Mouse (Mus musculus) hindbrain, embryonic 13.5 days (tissue): ENCODE results near the gene Hecw1. TPM values are rescaled to one million over a fixed set of nuclear protein-coding genes. Genes with fewer than 3 reads are reported as not detected.

Source experiments
- ATAC-seq: fragments of 200-750 bp; cut with Nextera tagmentation; 2 replicates; pipeline ENCODE4 v1.8.0; 2017; ENCODE audit warnings: moderate TSS enrichment; ENCODE audit not compliant: low FRiP score
- H3K27ac ChIP-seq: fragments of 300-500 bp; sonication (generic); 2 replicates; pipeline ENCODE4 v1.5.1; 2015; ENCODE audit warnings: inconsistent platforms, mild to moderate bottlenecking, moderate library complexity
- H3K27me3 ChIP-seq: fragments of 300-500 bp; sonication (generic); 2 replicates; pipeline ENCODE4 v1.6.1; 2015; ENCODE audit warnings: mild to moderate bottlenecking, inconsistent platforms
- H3K36me3 ChIP-seq: fragments of 300-500 bp; sonication (generic); 2 replicates; pipeline ENCODE4 v1.6.1; 2015; ENCODE audit warnings: mild to moderate bottlenecking, inconsistent platforms
- H3K4me1 ChIP-seq: fragments of 300-500 bp; sonication (generic); replicated peaks from 2 replicates; pipeline ENCODE4 v1.6.1; 2015; ENCODE audit warnings: inconsistent platforms
- H3K4me2 ChIP-seq: fragments of 300-500 bp; sonication (generic); 2 replicates; pipeline ENCODE4 v1.6.1; 2015; ENCODE audit warnings: inconsistent platforms, mild to moderate bottlenecking, moderate library complexity
- H3K4me3 ChIP-seq: fragments of 300-500 bp; sonication (generic); 2 replicates; pipeline ENCODE4 v1.5.1; 2015; ENCODE audit warnings: mild to moderate bottlenecking, inconsistent platforms
- H3K9ac ChIP-seq: fragments of 300-500 bp; sonication (generic); 2 replicates; pipeline ENCODE4 v1.6.1; 2015; ENCODE audit warnings: mild to moderate bottlenecking, inconsistent platforms
- H3K9me3 ChIP-seq: fragments of 300-500 bp; sonication (generic); 2 replicates; pipeline ENCODE4 v1.6.1; 2016; ENCODE audit warnings: inconsistent platforms
- WGBS: fragments of 180-500 bp; shearing (Covaris S2); methylation state at CpG from one replicate; pipeline ENCODE4 v1.1.7; 2015; 5-methylcytosine and 5-hydroxymethylcytosine counted together
- polyA plus RNA-seq: library from polyadenylated mRNA; unstranded; fragments of >200 nt; fragmentation: Nextera tagmentation; extraction: Ambion mirVana; gene quantifications from 2 replicates; pipeline ENCODE4 v1.2.1, GENCODE M21; 2015

Hecw1 gene
- 39.2 and 41.4 TPM in 2 replicates for polyA plus RNA-seq

DNA sequence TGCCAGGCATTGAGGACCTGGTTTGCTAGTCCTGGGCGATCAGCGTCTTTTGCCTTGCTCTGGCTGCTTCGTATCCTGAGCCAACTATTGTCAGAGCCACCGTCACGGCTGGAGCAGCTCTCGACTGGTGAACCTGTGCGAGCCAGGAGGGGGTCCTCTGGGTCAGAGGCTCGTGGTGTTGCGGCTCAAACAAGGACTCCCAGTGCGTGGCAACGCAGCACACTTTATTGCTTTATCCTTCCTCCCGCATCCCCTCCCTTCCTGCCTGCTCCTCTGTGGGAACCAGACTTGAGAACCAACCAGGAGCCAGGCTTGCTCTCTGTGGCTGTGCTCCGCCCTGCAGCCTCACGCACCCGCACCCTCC, at the start of gene Hecw1:
Hecw1 (minus strand) TSS at position 323 of the 364 bp plus-strand sequence.
- H3K27me3 ChIP-seq = no peaks in the 10 kb centered on the region
- no peaks in the 10 kb centered on the region for H3K9me3 ChIP-seq
- peak within 1 kb of the TSS; percentile 97 for H3K27ac ChIP-seq
- peak; percentile 90 for ATAC-seq
- H3K4me1 ChIP-seq = peaks cover 33% of the 10 kb centered on the region
- peak within 1 kb of the TSS; percentile 67 for H3K4me2 ChIP-seq
- peak within 1 kb of the TSS; percentile 88 for H3K9ac ChIP-seq
- H3K36me3 ChIP-seq = no peaks in the 10 kb centered on the region
- under 1% methylated on average over 15 of the region's 15 CpGs for WGBS
- H3K4me3 ChIP-seq = peak within 1 kb of the TSS; percentile 75

DNA sequence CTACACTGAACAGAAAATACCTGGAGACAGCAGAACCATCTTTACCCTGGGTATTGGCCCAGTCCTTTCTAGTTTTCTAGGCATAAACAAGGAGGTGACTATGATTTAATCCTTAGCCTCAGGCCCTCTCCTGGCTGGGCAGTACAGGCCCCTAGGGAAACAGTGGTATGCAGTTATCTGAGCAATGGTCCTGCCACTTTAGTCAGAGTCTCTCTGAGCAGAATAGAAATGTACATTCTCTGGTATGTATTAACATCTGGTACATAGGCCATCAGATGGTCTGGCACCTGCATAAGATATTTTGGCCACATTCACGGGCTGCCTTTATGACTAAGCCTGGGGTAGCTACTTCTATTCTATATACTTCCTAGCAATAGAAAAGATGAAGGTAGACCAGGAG, 38.3 kb upstream of the Hecw1 start:
- no peak for ATAC-seq
- 92% methylated on average over 1 of the region's 1 CpGs for WGBS
- Histone ChIP-seq H3K4me3 (no peak overlapping the region), H3K27me3 (no peaks in the 10 kb centered on the region), H3K4me2 (no peak overlapping the region), H3K9ac (no peak overlapping the region), H3K9me3 (no peaks in the 10 kb centered on the region), H3K4me1 (no peaks in the 10 kb centered on the region), H3K36me3 (no peaks in the 10 kb centered on the region), H3K27ac (no peak overlapping the region)

DNA sequence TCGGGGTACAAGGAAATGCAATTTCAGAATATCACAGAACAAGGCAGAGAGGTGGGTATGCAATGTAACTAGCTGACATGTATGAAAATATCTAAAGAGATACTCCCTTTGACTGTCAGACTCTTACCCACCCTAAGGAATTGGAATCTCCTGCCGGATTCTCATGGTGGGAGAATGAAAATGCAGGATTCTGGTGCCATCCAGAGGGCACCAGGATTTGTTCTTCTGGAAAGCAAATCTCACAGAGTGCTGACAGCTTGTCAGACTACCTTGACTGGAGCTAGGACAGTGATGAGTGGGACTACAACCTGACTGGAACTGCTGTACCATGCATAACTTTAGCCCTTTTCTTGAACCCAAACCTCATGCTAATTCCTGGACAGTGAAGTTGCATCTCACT, 29.6 kb upstream of the Hecw1 start:
- Histone ChIP-seq H3K9me3 (no peaks in the 10 kb centered on the region), H3K27me3 (no peaks in the 10 kb centered on the region), H3K4me2 (no peak overlapping the region), H3K27ac (no peak overlapping the region), H3K36me3 (no peaks in the 10 kb centered on the region), H3K9ac (no peak overlapping the region), H3K4me3 (no peak overlapping the region), H3K4me1 (no peaks in the 10 kb centered on the region)
- no peak for ATAC-seq
- 80% methylated on average over 2 of the region's 2 CpGs for WGBS

DNA sequence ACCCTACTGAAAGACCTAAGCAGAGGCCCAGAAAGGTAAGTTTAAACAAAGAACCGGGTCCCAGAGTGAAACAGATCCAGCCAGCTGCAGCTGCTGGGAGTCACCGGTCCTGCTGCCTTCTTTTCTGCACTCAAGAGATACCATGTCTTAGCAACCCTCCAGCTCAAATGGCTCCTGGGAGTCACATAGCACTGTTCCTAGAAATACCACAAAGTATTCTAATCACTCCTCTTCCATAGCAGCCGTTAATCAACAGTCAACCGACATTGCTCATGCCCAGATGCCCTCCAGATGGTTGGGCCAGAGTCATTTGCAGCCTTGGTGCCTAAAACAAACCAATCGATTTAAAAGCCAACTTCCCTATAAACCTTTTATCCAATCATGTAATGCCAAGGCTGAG, 19.8 kb upstream of the Hecw1 start:
- no peaks in the 10 kb centered on the region for H3K9me3 ChIP-seq
- no peak overlapping the region for H3K9ac ChIP-seq
- no peak overlapping the region for H3K4me2 ChIP-seq
- no peaks in the 10 kb centered on the region for H3K36me3 ChIP-seq
- H3K4me1 ChIP-seq = no peaks in the 10 kb centered on the region
- no peak overlapping the region for H3K4me3 ChIP-seq
- H3K27ac ChIP-seq = no peak overlapping the region
- ATAC-seq = no peak
- 91% methylated on average over 5 of the region's 5 CpGs for WGBS
- no peaks in the 10 kb centered on the region for H3K27me3 ChIP-seq

DNA sequence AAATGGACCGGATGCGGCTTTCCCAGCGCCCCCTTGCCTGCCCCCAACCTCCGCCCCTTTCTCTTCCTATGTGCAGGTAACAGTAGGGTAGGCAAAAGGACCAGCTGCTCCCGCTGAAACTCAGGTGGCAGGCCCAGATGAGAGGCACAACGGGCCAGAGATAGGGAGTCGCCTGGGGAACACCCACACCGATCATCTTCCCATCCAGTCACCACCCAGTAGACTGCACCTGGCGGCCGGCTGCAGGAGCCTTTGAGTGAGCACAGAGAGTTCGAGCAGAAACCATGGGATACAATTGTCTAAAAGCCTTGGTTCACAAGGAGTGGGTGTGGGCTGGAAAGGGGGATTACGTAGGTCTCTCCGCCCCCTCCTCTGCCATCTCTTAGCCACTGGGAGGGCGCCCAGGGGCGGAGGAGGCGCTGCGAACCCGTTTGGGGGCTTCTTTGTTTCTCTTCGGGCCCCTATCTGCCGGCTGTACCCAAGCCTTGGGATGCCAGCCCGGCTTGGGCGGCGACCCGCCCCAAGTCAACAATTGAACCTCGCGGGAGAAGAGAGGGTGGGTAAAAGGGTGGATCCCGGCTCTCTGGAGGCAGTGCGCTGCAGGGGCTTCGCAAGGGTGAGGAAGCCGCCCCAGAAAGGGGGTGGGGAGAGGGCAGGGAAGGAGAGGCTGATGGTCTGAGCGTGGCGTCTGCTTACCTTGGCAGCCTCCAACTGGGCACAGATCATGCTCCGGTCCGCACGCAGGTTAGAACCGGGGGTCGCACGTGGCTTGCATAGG, 711 bp downstream of the Hecw1 start:
- Histone ChIP-seq H3K27ac (peak overlapping the region; percentile 97), H3K4me1 (peaks cover 33% of the 10 kb centered on the region), H3K36me3 (no peaks in the 10 kb centered on the region), H3K4me3 (peak overlapping the region; percentile 75), H3K27me3 (no peaks in the 10 kb centered on the region), H3K9ac (peak overlapping the region; percentile 88), H3K4me2 (peak overlapping the region; percentile 67), H3K9me3 (no peaks in the 10 kb centered on the region)
- peak; percentile 94 for ATAC-seq
- 1% methylated on average over 38 of the region's 38 CpGs for WGBS

DNA sequence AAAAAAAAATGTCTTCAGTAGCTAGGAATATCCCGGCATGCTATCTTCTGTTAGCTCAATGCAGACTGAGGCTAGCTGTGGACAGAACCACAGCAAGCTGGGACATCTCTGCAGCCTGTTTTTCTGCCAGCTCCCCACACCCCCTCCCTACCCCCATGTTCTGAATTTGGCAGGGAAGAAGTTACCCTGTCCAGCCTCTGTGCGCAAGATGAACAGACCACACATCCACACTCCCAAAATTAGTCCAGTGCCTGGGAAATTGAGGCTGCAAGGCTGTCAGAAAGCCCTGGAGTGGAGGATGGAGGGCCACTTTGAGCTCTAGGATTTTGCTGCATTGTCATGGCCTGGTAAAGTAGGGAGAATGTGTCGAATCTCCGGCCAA, 1.3 kb downstream of the Hecw1 start:
- ATAC-seq = peak; percentile 19
- H3K4me2 ChIP-seq = peak overlapping the region; percentile 67
- no peaks in the 10 kb centered on the region for H3K9me3 ChIP-seq
- peak overlapping the region; percentile 97 for H3K27ac ChIP-seq
- H3K36me3 ChIP-seq = no peaks in the 10 kb centered on the region
- 24% methylated on average over 4 of the region's 4 CpGs for WGBS
- peaks cover 33% of the 10 kb centered on the region for H3K4me1 ChIP-seq
- H3K9ac ChIP-seq = peak overlapping the region; percentile 88
- no peaks in the 10 kb centered on the region for H3K27me3 ChIP-seq
- H3K4me3 ChIP-seq = peak overlapping the region; percentile 75

DNA sequence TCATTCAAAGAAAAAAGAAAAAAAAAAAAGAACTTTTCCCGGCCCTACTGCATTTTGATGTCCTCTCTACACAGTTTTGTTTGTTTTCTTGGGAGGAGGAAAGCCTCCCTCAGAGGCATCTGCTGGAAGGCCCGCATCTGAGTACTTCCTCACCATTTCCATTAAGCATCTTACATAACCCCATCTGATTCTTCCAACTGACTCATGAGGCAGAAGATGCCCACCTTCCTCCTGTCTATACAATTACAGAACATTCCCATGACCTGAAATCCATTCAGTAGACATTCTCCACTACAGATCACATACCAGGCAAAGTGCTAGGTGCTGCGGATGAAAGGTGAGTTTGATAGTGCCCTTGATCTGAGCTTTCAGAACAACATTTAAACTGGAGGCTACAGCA, 3.4 kb downstream of the Hecw1 start:
- H3K36me3 ChIP-seq = no peaks in the 10 kb centered on the region
- H3K9me3 ChIP-seq = no peaks in the 10 kb centered on the region
- ATAC-seq = no peak
- peak overlapping the region; percentile 75 for H3K4me3 ChIP-seq
- no peaks in the 10 kb centered on the region for H3K27me3 ChIP-seq
- H3K27ac ChIP-seq = no peak overlapping the region
- peaks cover 33% of the 10 kb centered on the region for H3K4me1 ChIP-seq
- H3K9ac ChIP-seq = no peak overlapping the region
- 83% methylated on average over 3 of the region's 3 CpGs for WGBS
- H3K4me2 ChIP-seq = peak overlapping the region; percentile 67

DNA sequence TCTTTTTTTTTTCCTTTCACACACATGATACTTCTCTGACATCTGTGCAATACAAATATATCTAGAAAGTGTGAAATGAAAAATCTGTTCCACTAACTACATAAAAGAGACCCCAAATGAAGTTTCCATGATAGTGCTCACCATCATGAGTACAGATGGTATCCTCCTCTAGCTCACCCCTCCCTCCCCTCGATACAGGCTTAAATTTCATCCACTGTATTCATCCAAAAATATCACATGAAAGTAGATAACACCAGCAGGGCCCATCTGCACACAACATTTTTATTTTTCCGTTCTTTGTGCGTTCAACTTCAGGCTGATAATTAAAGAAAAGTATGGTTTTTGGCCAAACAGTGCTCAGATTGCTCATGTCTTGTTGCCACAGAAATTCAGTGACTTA, 5.5 kb downstream of the Hecw1 start:
- 92% methylated on average over 3 of the region's 3 CpGs for WGBS
- ATAC-seq = no peak
- Histone ChIP-seq H3K27me3 (no peaks in the 10 kb centered on the region), H3K9ac (no peak overlapping the region), H3K9me3 (no peaks in the 10 kb centered on the region), H3K27ac (no peak overlapping the region), H3K4me1 (peaks cover 26% of the 10 kb centered on the region), H3K36me3 (no peaks in the 10 kb centered on the region), H3K4me3 (no peak overlapping the region), H3K4me2 (no peak overlapping the region)

DNA sequence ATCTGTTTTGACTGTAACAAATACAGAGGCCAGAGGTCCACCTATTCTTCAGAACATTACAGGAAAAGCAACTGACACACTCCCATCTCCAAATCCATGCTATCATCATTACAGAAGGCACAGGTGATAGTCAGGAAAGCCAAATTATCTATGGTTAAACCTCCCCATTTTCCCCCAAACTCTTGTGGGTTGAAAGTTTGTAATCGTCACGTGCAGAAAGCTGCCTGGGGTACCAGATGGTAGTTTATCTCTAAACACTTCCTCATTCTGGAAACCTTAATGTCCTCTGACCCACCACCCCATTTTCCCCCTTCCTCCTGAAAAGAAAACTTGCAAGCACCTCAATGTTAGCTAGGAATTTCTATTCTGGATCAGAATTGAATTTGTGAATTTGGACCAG, 7.9 kb downstream of the Hecw1 start:
- H3K4me1 ChIP-seq = peaks cover 15% of the 10 kb centered on the region
- H3K36me3 ChIP-seq = no peaks in the 10 kb centered on the region
- no peak overlapping the region for H3K4me2 ChIP-seq
- no peaks in the 10 kb centered on the region for H3K27me3 ChIP-seq
- ATAC-seq = no peak
- no peak overlapping the region for H3K4me3 ChIP-seq
- H3K9ac ChIP-seq = no peak overlapping the region
- H3K27ac ChIP-seq = no peak overlapping the region
- 81% methylated on average over 2 of the region's 2 CpGs for WGBS
- no peaks in the 10 kb centered on the region for H3K9me3 ChIP-seq

DNA sequence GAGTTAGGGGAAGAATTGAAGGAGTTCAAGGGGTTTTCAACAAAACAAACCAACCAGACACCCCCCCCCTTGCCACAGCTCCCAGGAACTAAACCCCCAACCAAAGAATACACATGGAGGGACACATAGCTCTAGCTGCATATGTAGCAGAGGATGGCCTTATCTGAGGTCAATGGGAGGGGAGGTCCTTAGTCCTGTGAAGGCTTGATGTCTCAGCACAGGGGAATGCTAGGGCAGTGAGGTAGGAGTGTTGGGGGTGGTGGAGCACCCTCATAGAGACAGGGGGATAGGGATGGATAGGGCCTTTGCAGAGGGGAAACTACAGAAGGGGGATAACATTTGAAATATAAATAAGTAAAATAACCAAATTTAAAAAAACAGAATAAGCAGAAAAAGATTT, 9.1 kb downstream of the Hecw1 start:
- no peak overlapping the region for H3K9ac ChIP-seq
- peaks cover 3% of the 10 kb centered on the region for H3K4me1 ChIP-seq
- H3K36me3 ChIP-seq = no peaks in the 10 kb centered on the region
- no peak overlapping the region for H3K27ac ChIP-seq
- H3K4me2 ChIP-seq = no peak overlapping the region
- no peak for ATAC-seq
- no peak overlapping the region for H3K4me3 ChIP-seq
- no peaks in the 10 kb centered on the region for H3K9me3 ChIP-seq
- no peaks in the 10 kb centered on the region for H3K27me3 ChIP-seq

DNA sequence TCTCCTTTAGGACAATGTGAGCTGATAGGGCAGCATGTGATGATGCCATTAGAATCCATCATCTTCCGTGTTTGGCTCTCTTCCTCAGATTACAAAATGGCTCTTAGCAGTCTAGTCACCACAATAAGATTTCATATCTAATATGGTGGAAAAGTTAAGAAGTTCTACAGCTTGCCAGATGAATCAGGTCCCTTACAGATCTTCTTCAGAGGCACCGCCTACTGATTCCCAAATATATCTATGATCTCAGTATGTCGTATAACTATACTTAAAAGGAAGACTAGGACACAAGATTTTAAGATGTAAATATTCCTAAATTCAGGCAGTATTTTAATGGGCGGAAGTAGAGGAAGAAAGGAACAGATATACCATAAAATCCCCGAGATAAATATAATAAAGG, 16.3 kb downstream of the Hecw1 start:
- no peak overlapping the region for H3K4me3 ChIP-seq
- H3K9me3 ChIP-seq = no peaks in the 10 kb centered on the region
- ATAC-seq = no peak
- H3K27me3 ChIP-seq = no peaks in the 10 kb centered on the region
- no peak overlapping the region for H3K9ac ChIP-seq
- no peaks in the 10 kb centered on the region; the same call in 1 of the 2 replicates for H3K36me3 ChIP-seq
- 91% methylated on average over 5 of the region's 5 CpGs for WGBS
- no peaks in the 10 kb centered on the region for H3K4me1 ChIP-seq
- H3K4me2 ChIP-seq = no peak overlapping the region
- no peak overlapping the region for H3K27ac ChIP-seq

DNA sequence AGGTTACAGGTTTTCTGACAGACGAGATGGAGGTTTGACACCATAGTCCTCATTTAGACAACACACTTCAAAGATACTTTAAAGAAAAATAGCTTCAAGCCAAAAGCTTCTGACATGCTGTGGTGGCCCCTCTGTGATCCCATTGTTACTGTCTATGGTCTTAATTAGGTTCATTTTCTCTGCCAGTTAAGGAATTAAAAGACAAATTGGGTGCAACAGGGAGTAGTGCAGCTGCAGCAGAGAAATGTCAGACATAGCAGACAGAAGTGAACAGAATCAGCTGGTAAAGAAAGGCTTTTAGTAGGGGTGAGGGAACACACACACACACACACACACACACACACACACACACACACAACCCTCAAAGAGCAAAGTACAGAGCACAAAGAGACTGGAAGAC, 22.8 kb downstream of the Hecw1 start:
- Histone ChIP-seq H3K27me3 (no peaks in the 10 kb centered on the region), H3K9ac (no peak overlapping the region), H3K36me3 (no peaks in the 10 kb centered on the region), H3K4me3 (no peak overlapping the region), H3K4me1 (no peaks in the 10 kb centered on the region), H3K27ac (no peak overlapping the region), H3K4me2 (no peak overlapping the region), H3K9me3 (no peaks in the 10 kb centered on the region)
- WGBS = 38% methylated on average over 1 of the region's 1 CpGs
- ATAC-seq = no peak

DNA sequence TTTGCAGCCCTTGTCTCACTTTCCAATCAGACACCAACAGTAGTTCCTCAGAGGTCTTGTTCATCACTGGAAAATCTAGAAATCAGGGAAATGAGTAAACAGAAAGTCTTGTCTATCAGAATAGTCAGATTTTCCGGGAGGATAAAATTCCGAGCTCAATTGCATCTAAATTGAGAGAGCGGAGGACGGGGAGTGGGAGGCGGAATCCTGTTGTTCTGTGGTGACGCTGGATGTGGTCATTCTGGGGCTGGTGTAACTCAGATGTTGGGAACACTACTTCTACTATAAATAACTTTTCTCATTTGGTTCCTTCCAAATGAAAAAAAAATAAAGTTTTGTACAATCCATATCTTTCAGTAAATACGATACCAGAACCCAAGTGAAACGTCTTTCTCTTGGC, 24.2 kb downstream of the Hecw1 start:
- no peak for ATAC-seq
- H3K4me3 ChIP-seq = no peak overlapping the region
- H3K36me3 ChIP-seq = no peaks in the 10 kb centered on the region
- no peak overlapping the region for H3K9ac ChIP-seq
- H3K9me3 ChIP-seq = no peaks in the 10 kb centered on the region
- H3K4me2 ChIP-seq = no peak overlapping the region
- WGBS = 91% methylated on average over 8 of the region's 8 CpGs
- no peak overlapping the region for H3K27ac ChIP-seq
- no peaks in the 10 kb centered on the region for H3K27me3 ChIP-seq
- no peaks in the 10 kb centered on the region for H3K4me1 ChIP-seq
